Mouse (Mus musculus) hindbrain, embryonic 10.5 days (tissue): Measurements from ENCODE around the gene Gba2. TPM values are rescaled to one million over a fixed set of nuclear protein-coding genes. Genes with fewer than 3 reads are reported as not detected.
"Not testable (repeated sequence)": the region's sequence is repeated elsewhere in the genome, so short reads cannot be mapped to it uniquely, and the experiment has no call there.

Experiments
- DNase-seq: peaks from one replicate; pipeline ENCODE4 v3.0.0-alpha.2; 2017; ENCODE audit warnings: low spot score
- H3K27ac ChIP-seq: fragments of 300-500 bp; sonication (generic); 2 replicates; pipeline ENCODE4 v1.5.1; 2016; ENCODE audit warnings: mild to moderate bottlenecking, moderate library complexity
- H3K27me3 ChIP-seq: fragments of 300-500 bp; sonication (generic); 2 replicates; pipeline ENCODE4 v1.6.1; 2016; ENCODE audit warnings: mild to moderate bottlenecking; ENCODE audit not compliant: poor library complexity, insufficient read depth, severe bottlenecking
- H3K36me3 ChIP-seq: fragments of 300-500 bp; sonication (generic); 2 replicates; pipeline ENCODE4 v1.6.1; 2016; ENCODE audit warnings: mild to moderate bottlenecking, moderate library complexity
- H3K4me1 ChIP-seq: fragments of 300-500 bp; sonication (generic); replicated peaks from 2 replicates; pipeline ENCODE4 v1.6.1; 2016; ENCODE audit warnings: mild to moderate bottlenecking
- H3K4me3 ChIP-seq: fragments of 300-500 bp; sonication (generic); 2 replicates; pipeline ENCODE4 v1.5.1; 2016; ENCODE audit warnings: mild to moderate bottlenecking, moderate library complexity
- H3K9me3 ChIP-seq: fragments of 300-500 bp; sonication (generic); 2 replicates; pipeline ENCODE4 v1.6.1; 2016; ENCODE audit warnings: mild to moderate bottlenecking, moderate library complexity
- WGBS: fragments of 180-500 bp; shearing (Covaris S2); methylation state at CpG from one replicate; pipeline ENCODE4 v1.1.7; 2016; 5-methylcytosine and 5-hydroxymethylcytosine counted together
- polyA plus RNA-seq: library from polyadenylated mRNA; unstranded; fragments of >200 nt; fragmentation: Nextera tagmentation; extraction: Ambion mirVana; gene quantifications from 2 replicates; pipeline ENCODE4 v1.2.1, GENCODE M21; 2016

The Gba2 gene
- 28.0 and 36.3 TPM in 2 replicates for polyA plus RNA-seq

DNA sequence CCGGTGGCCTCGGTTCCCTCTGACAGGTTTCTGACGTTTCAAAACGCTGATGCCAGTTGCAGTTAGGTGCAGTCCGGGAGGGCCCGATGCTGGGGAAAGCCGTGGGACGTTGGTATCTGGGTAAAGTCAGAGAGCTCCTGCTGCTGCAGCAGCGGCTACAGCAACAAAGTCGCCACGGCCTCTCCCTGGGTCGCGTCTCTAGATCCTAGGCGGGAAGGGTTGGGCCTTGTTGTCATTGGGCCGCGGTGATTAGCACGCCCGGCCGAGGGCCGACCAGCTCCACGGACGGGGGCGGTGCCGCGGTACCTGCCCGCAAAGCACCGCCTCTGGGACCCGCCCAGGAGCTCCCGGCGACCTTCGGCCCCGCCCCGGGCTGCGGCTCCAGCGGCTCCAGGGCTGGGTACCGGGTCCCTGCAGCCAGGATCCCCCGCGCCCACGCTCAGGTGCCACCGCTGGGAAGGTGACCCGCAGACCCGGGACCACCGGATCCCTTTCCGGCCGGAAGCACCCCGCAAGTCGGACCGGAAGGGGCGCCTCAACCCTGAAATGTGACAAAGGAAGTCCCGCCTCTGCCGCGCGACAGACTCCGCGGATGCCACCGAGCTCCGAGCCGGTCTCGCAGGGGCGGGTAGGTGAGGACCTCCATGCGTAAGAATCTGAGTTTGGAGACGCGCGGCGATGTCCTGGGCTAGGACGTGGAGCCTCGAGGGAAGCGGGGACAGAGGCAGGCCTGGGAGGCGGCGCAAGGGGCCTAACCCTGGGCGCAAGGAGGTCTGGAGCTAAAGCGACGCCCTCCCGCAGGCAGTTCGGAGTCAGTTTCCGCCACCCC, at the start of gene Gba2, which contains the start of gene Rgp1:
Gene Gba2, minus strand, starts transcription at position 498 of the 829 bp plus-strand sequence.
Gene Rgp1, plus strand, starts transcription at position 340 of the 829 bp plus-strand sequence.
- no peaks in the 10 kb centered on the region for H3K27me3 ChIP-seq
- peaks cover 46% of the 10 kb centered on the region for H3K4me1 ChIP-seq
- H3K36me3 ChIP-seq = peaks cover 52% of the 10 kb centered on the region
- no peaks in the 10 kb centered on the region for H3K9me3 ChIP-seq
- peak within 1 kb of the TSS; percentile 93 for H3K4me3 ChIP-seq
- under 1% methylated on average over 76 of the region's 76 CpGs for WGBS
- H3K27ac ChIP-seq = peak within 1 kb of the TSS; percentile 96
- peak; percentile 88 for DNase-seq

DNA sequence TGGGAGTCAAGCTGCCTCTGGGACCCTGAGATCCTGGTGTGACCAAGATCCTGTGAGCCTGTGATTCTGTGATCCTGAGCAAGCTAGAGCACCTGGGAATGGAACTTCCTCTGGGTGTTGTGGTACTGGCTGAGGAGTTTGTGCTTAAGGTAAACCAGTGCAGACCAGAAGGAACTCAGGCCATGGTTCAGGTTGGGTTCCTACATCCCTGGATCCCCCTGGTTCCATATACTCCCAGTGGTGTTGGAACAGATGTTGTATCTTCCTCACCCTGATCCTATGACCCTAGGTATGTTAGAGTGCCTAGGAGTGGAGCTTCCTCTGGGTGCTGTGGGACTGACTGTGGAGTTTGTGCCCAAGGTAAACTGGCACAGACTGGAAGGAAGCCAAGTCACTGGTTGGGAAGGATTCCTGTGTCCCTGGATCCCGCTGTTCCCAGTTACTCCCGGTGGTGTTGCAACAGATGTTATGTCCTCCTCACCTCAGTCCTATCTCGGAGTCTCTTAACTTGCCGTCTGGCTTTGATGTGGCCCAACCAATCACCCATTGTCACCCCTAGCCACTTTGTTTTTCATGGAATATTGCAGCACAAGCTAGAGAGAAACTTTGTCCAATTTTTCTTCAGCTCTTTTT, 41.6 kb upstream of the Gba2 start:
- no peak overlapping the region for H3K27ac ChIP-seq
- H3K27me3 ChIP-seq = no peaks in the 10 kb centered on the region
- WGBS = 84% methylated on average over 4 of the region's 4 CpGs
- H3K4me3 ChIP-seq = no peak overlapping the region
- DNase-seq = no peak
- H3K9me3 ChIP-seq = peaks cover 15% of the 10 kb centered on the region
- no peaks in the 10 kb centered on the region for H3K4me1 ChIP-seq
- H3K36me3 ChIP-seq = no peaks in the 10 kb centered on the region

GRCm38 (mm10) chr4:43613060-43613730, 34.5 kb upstream of the Gba2 start:
- DNase-seq = no peak
- Histone ChIP-seq H3K4me1 (no peaks in the 10 kb centered on the region), H3K36me3 (no peaks in the 10 kb centered on the region), H3K27ac (no peak overlapping the region), H3K4me3 (no peak overlapping the region), H3K27me3 (no peaks in the 10 kb centered on the region), H3K9me3 (no peaks in the 10 kb centered on the region)
- WGBS = 72% methylated on average over 3 of the region's 3 CpGs

DNA sequence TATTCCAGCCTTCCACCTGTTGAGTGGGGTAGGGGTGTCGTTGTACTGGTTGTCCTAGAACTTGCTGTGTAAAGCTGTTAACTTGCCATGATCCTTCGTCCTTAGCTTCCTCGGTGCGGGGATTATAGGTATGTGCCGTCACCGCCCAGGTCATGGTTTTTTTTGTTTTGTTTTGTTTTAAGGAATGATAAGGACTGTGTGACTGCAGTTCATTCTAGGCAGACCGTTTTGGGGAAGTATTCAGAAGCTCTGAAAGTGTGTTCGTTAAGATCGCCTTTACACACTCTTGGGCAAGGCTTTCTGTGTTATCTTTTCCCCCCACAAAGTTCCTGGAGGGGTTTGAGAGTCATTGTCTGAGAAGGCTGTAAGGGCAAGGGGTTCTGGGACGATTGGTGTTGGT, 33.9 kb upstream of the Gba2 start:
- no peaks in the 10 kb centered on the region for H3K9me3 ChIP-seq
- DNase-seq = no peak

GRCm38 (mm10) chr4:43604751-43605685, 26.3 kb upstream of the Gba2 start:
- WGBS = 79% methylated on average over 9 of the region's 9 CpGs
- no peaks in the 10 kb centered on the region for H3K36me3 ChIP-seq

More for the DNA sequence above, 33.9 kb upstream of the Gba2 start:
- Histone ChIP-seq H3K4me1 (no peaks in the 10 kb centered on the region), H3K27ac (no peak overlapping the region), H3K4me3 (no peak overlapping the region), H3K36me3 (no peaks in the 10 kb centered on the region), H3K27me3 (no peaks in the 10 kb centered on the region)
- WGBS = 74% methylated on average over 10 of the region's 10 CpGs

DNA sequence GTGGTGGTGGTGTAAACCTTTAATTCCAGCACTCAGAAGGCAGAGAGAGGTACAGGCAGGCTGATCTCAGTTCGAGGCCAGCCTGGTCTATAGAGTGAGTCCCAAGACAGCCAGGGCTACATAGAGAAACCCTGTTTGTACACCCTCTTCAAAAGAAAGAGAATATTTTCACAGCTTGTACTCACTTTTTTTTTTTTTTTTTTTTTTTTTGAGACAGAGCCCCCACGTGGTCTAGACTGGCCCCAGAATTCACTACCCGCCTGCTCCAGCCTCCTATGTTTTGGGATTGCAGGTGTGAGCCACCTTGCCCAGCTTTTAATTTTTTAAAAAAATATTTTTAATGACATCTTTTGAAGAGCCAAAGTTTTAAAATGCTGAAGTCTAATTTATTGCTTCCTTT, 25.4 kb upstream of the Gba2 start:
- H3K4me3 ChIP-seq = no peak overlapping the region
- DNase-seq = no peak
- WGBS = 71% methylated on average over 3 of the region's 3 CpGs
- no peaks in the 10 kb centered on the region for H3K36me3 ChIP-seq
- no peaks in the 10 kb centered on the region for H3K9me3 ChIP-seq
- H3K27me3 ChIP-seq = no peaks in the 10 kb centered on the region
- no peaks in the 10 kb centered on the region for H3K4me1 ChIP-seq
- no peak overlapping the region for H3K27ac ChIP-seq

More at GRCm38 (mm10) chr4:43604751-43605685, 26.3 kb upstream of the Gba2 start:
- no peak overlapping the region for H3K27ac ChIP-seq
- no peaks in the 10 kb centered on the region for H3K9me3 ChIP-seq
- H3K27me3 ChIP-seq = no peaks in the 10 kb centered on the region
- no peak overlapping the region for H3K4me3 ChIP-seq
- no peak for DNase-seq
- no peaks in the 10 kb centered on the region for H3K4me1 ChIP-seq

DNA sequence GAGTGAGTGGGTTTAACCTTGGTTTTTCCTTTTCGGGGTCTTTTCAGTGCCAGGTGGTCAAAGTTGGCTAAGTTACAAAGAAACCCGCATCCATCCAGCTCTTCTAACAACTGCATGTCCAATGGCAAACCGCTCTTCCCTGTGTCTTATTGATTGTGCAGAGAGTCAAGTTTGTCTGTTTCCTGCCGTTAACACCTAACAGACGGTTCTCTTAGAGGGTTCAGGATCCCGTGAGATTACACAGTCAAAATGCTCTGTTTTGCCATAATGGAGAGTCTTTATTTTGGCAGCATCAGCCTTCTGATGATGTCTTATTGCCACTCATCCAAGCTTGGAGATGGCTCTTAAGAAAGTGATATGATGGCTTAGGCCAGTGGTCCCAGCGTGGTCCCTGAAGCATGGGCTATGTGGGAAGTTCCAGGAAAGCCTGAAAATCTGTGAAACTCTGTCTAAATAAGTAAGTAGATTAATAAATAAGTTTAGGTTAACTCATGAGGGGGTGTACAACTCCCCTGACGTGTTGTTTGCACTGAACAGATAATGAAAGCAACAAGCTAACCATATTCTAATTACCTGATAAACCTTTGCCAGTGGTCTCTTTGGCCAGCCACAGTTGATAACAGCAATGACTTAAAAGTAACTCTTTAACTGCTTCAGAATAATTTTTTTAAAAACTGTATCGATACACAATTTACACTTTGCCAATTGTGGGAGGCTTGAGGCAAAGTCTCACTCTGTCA, 21.7 kb upstream of the Gba2 start:
- 85% methylated on average over 9 of the region's 9 CpGs for WGBS
- no peaks in the 10 kb centered on the region for H3K9me3 ChIP-seq
- DNase-seq = no peak
- no peaks in the 10 kb centered on the region for H3K27me3 ChIP-seq
- no peak overlapping the region for H3K4me3 ChIP-seq
- no peaks in the 10 kb centered on the region for H3K36me3 ChIP-seq
- no peaks in the 10 kb centered on the region for H3K4me1 ChIP-seq
- no peak overlapping the region for H3K27ac ChIP-seq

GRCm38 (mm10) chr4:43598650-43599380, 20.1 kb upstream of the Gba2 start:
- no peak for DNase-seq
- Histone ChIP-seq H3K4me3 (no peak overlapping the region), H3K4me1 (no peaks in the 10 kb centered on the region), H3K27me3 (no peaks in the 10 kb centered on the region), H3K36me3 (no peaks in the 10 kb centered on the region), H3K27ac (no peak overlapping the region), H3K9me3 (no peaks in the 10 kb centered on the region)
- 84% methylated on average over 7 of the region's 7 CpGs for whole genome bisulfite sequencing

- no peak overlapping the region for H3K4me3 ChIP-seq
Measured at GRCm38 (mm10) chr4:43598200-43598599, 19.5 kb upstream of the Gba2 start.

GRCm38 (mm10) chr4:43596597-43596996, 17.9 kb upstream of the Gba2 start:
- not testable (repeated sequence) for H3K9me3 ChIP-seq, H3K27ac ChIP-seq, H3K27me3 ChIP-seq, H3K4me1 ChIP-seq, DNase-seq, H3K4me3 ChIP-seq, H3K36me3 ChIP-seq
- 83% methylated on average over 2 of the region's 2 CpGs for WGBS

More at GRCm38 (mm10) chr4:43598200-43598599, 19.5 kb upstream of the Gba2 start:
- 85% methylated on average over 4 of the region's 4 CpGs for WGBS
- DNase-seq = no peak
- no peak overlapping the region for H3K27ac ChIP-seq
- H3K27me3 ChIP-seq = no peaks in the 10 kb centered on the region
- H3K36me3 ChIP-seq = no peaks in the 10 kb centered on the region
- no peaks in the 10 kb centered on the region for H3K9me3 ChIP-seq
- 0 out of 2 replicates have a peak, but pooled peaks cover 3% of the 10 kb centered on the region for H3K4me1 ChIP-seq

DNA sequence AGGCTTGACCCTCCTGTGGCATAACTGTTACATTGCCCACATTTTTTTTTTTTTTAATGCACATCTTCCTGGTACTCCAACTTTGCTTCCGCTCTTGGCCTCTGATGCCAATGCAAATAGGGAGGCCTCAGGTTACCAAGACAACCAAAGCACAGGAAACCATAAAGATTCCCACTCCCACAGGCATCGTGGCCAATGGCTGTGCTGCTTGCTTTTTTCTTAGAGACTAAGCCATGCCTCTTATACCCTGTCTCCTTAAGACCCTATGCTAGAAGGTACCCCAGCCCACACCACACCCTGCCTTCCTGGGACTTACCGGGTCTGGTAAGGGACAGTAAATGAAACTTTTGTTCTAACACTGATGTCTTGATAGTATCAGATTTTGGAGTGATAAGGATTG, 14.8 kb upstream of the Gba2 start:
- no peak overlapping the region for H3K27ac ChIP-seq
- H3K4me1 ChIP-seq = 0 out of 2 replicates have a peak, but pooled peaks cover 3% of the 10 kb centered on the region
- 76% methylated on average over 3 of the region's 3 CpGs for WGBS
- no peaks in the 10 kb centered on the region for H3K9me3 ChIP-seq
- no peak for DNase-seq
- H3K4me3 ChIP-seq = no peak overlapping the region
- no peaks in the 10 kb centered on the region for H3K36me3 ChIP-seq
- no peaks in the 10 kb centered on the region for H3K27me3 ChIP-seq
